Mouse (Mus musculus) urinary bladder, postnatal 10 days (tissue): ENCODE measurements around the gene Saysd1.
"Not testable (repeated sequence)": the region's sequence is repeated elsewhere in the genome, so short reads cannot be mapped to it uniquely, and the experiment has no call there.

ENCODE experiments used
- DNase-seq: peaks from one replicate; pipeline ENCODE4 v3.0.0; 2022; ENCODE audit warnings: low spot score

The Saysd1 gene

DNA sequence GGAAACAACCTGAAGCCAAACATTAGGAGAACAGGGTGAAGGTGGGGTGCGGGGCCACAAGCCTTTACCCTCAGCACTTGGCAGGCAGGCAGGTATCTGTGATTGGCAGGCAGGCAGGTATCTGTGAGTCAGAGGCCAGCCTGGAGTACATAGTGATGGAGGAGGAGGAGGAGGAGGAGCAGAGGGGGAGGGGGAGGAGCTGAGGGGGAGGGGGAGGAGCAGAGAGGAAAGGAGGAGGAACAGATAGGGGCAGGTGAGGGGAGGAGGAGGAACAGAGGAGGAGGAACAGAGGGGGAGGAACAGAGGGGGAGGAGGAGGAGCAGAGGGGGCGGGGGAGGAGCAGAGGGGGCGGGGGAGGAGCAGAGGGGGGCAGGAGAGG, 105.6 kb downstream of the Saysd1 start:
- no peak for DNase-seq

DNA sequence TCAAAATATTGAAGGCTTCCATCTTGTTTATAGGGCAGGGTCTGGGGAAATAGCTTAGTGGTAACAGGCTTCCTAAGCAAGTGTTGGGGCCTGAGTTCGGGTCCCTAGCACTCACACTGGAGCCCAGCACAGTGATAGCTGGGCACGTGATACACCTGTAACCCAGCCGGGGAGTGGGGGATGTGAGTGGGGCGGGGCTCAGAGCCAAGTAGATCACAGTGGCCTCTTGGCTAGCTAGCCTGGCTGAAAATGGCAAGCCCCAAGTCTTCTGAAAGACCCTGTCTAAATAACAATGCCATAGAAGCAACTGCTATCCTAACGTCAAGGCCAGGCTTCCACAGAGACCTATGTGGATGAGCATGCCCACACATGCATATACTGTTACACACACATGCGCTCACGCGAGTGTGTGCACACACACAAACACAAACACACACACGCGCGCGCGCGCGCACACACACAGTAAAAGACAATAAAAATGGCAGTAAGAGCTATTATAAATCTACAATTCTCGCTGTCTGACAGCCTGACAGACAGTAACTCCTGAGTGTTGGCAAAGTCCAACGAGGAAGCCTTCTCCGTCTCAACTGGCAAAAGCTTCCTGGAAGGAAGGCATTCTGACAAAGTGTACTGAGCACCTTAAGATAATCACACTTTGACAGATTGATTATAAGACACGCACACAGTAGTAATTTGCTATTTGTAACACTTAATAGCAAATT, 106.2 kb downstream of the Saysd1 start:
- no peak for DNase-seq

DNA sequence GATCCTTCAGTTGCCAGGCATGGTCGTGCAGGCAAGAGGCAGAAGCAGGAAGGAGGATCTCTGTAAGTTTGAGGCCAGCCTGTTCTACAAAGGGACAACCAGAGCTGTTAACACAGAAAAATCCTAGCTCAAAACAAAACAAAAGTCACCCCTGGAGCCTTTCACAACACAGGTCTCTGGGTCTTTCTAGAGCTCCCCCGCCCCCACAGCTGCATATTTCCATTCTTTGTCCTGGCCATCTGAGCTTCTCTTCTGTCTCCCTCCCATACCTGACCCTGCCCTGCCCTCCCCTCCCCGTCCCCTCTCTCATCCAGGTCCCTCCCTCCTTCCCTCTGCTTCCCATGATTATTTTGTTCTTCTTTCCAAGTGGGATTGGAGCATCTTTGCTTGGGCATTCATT, 108.7 kb downstream of the Saysd1 start:
- DNase-seq = no peak

DNA sequence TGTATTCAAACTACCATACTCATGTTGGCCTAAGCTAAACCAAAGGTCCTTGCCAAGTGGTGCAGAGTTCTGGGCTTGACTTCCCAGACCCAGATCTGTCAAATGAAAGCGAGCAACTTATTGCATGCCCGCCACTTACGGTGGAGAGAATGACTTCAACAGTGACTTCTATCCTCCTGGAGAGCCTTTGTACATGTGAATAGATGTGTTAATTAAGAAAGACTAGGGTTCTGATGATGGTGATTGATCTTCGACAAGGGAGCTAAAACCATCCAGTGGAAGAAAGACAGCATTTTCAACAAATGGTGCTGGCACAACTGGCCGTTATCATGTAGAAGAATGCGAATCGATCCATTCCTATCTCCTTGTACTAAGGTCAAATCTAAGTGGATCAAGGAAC, 110.9 kb downstream of the Saysd1 start:
- DNase-seq = not testable (repeated sequence)
